Mouse (Mus musculus): ENCODE measurements around the gene Icosl. TPM values are rescaled to one million over a fixed set of nuclear protein-coding genes. Genes with fewer than 3 reads are reported as not detected.
"Not testable (repeated sequence)": the region's sequence is repeated elsewhere in the genome, so short reads cannot be mapped to it uniquely, and the experiment has no call there.

Icosl gene
- polyA plus RNA-seq, 1 experiment from 2014 or later = 2.1 TPM

- no peak for ATAC-seq (replicated peaks; ENCODE audit: insufficient number of reproducible peaks, low FRiP score, low TSS enrichment, low read depth)
- H3K9ac ChIP-seq (replicated peaks; ENCODE audit: low read length) = no peak overlapping the region
- DNase-seq (ENCODE audit: low spot score) = no peak
- no peak overlapping the region for H3K27ac ChIP-seq (replicated peaks; ENCODE audit: low read depth, low read length)
- no peaks in the 10 kb centered on the region for H3K36me3 ChIP-seq (replicated peaks; ENCODE audit: control insufficient read depth, insufficient read depth, low read depth, low read length)
- no peaks in the 10 kb centered on the region for H3K4me1 ChIP-seq (ENCODE audit: control insufficient read depth, insufficient read depth, low read length)
- no peaks in the 10 kb centered on the region for H3K27me3 ChIP-seq (ENCODE audit: control insufficient read depth, insufficient read depth, low read length)
- no peak overlapping the region for H3K4me3 ChIP-seq (ENCODE audit: low read depth, low read length)
- H3K4me2 ChIP-seq (ENCODE audit: low read depth, low read length) = no peak overlapping the region
- no peaks in the 10 kb centered on the region for H3K9me3 ChIP-seq (replicated peaks; ENCODE audit: control insufficient read depth, low read length)
- 83% methylated on average over 23 of the region's 23 CpGs for WGBS
These were observed 23.0 kb downstream of the Icosl start for GRCm38 (mm10) chr10:78091865-78092724.

GRCm38 (mm10) chr10:78092725-78093029 lies 23.6 kb downstream of the Icosl start:
- no peaks in the 10 kb centered on the region for H3K9me3 ChIP-seq (replicated peaks; ENCODE audit: control insufficient read depth, low read length)
- H3K4me1 ChIP-seq (ENCODE audit: control insufficient read depth, insufficient read depth, low read length) = no peaks in the 10 kb centered on the region
- H3K36me3 ChIP-seq (replicated peaks; ENCODE audit: control insufficient read depth, insufficient read depth, low read depth, low read length) = no peaks in the 10 kb centered on the region
- WGBS = 84% methylated on average over 13 of the region's 13 CpGs
- no peaks in the 10 kb centered on the region for H3K27me3 ChIP-seq (ENCODE audit: control insufficient read depth, insufficient read depth, low read length)
- H3K27ac ChIP-seq (replicated peaks; ENCODE audit: low read depth, low read length) = no peak overlapping the region
- H3K9ac ChIP-seq (replicated peaks; ENCODE audit: low read length) = no peak overlapping the region
- no peak overlapping the region for H3K4me3 ChIP-seq (ENCODE audit: low read depth, low read length)
- no peak overlapping the region for H3K4me2 ChIP-seq (ENCODE audit: low read depth, low read length)
- ATAC-seq (replicated peaks; ENCODE audit: insufficient number of reproducible peaks, low FRiP score, low TSS enrichment, low read depth) (no peak), DNase-seq (ENCODE audit: low spot score) (no peak)

DNA sequence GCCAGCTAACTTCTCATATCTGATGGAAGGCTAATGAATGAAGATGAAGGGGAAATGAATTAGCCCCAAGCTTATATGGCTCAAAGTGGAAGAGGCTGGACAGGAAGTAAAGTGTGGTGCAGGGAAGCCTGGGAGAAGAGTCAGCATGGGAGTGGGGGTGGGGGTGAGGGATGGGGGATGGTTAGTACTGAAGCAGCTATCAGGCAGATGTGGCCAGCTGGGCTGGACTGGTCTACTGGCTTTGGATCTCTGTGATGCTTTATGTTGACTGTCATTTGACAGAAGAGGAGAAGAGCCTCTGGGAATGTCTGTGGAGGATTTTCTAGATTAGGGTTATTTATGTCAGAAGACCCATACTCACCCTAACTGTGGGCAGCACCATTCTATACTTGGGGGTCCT lies 26.1 kb downstream of the Icosl start:
- Histone ChIP-seq H3K9ac (replicated peaks; ENCODE audit: low read length) (no peak overlapping the region), H3K27ac (replicated peaks; ENCODE audit: low read depth, low read length) (no peak overlapping the region), H3K4me1 (ENCODE audit: control insufficient read depth, insufficient read depth, low read length) (no peaks in the 10 kb centered on the region), H3K4me3 (ENCODE audit: low read depth, low read length) (no peak overlapping the region), H3K36me3 (replicated peaks; ENCODE audit: control insufficient read depth, insufficient read depth, low read depth, low read length) (no peaks in the 10 kb centered on the region), H3K27me3 (ENCODE audit: control insufficient read depth, insufficient read depth, low read length) (no peaks in the 10 kb centered on the region), H3K9me3 (replicated peaks; ENCODE audit: control insufficient read depth, low read length) (no peaks in the 10 kb centered on the region), H3K4me2 (ENCODE audit: low read depth, low read length) (no peak overlapping the region)
- DNase-seq (ENCODE audit: low spot score) (no peak), ATAC-seq (replicated peaks; ENCODE audit: insufficient number of reproducible peaks, low FRiP score, low TSS enrichment, low read depth) (no peak)

GRCm38 (mm10) chr10:78095954-78096931 lies 27.1 kb downstream of the Icosl start:
- no peak overlapping the region for H3K4me3 ChIP-seq (ENCODE audit: low read depth, low read length)
- no peaks in the 10 kb centered on the region for H3K4me1 ChIP-seq (ENCODE audit: control insufficient read depth, insufficient read depth, low read length)
- DNase-seq (ENCODE audit: low spot score) (no peak), ATAC-seq (replicated peaks; ENCODE audit: insufficient number of reproducible peaks, low FRiP score, low TSS enrichment, low read depth) (no peak)
- WGBS = 88% methylated on average over 5 of the region's 5 CpGs
- H3K9me3 ChIP-seq (replicated peaks; ENCODE audit: control insufficient read depth, low read length) = no peaks in the 10 kb centered on the region
- no peak overlapping the region for H3K27ac ChIP-seq (replicated peaks; ENCODE audit: low read depth, low read length)
- H3K27me3 ChIP-seq (ENCODE audit: control insufficient read depth, insufficient read depth, low read length) = no peaks in the 10 kb centered on the region
- no peak overlapping the region for H3K9ac ChIP-seq (replicated peaks; ENCODE audit: low read length)
- no peak overlapping the region for H3K4me2 ChIP-seq (ENCODE audit: low read depth, low read length)
- H3K36me3 ChIP-seq (replicated peaks; ENCODE audit: control insufficient read depth, insufficient read depth, low read depth, low read length) = no peaks in the 10 kb centered on the region

GRCm38 (mm10) chr10:78099860-78100259 lies 30.8 kb downstream of the Icosl start:
- not testable (repeated sequence) for H3K27ac ChIP-seq (replicated peaks; ENCODE audit: low read depth, low read length); H3K4me3 ChIP-seq (ENCODE audit: low read depth, low read length); H3K27me3 ChIP-seq (ENCODE audit: control insufficient read depth, insufficient read depth, low read length); H3K9me3 ChIP-seq (replicated peaks; ENCODE audit: control insufficient read depth, low read length); ATAC-seq (replicated peaks; ENCODE audit: insufficient number of reproducible peaks, low FRiP score, low TSS enrichment, low read depth); H3K36me3 ChIP-seq (replicated peaks; ENCODE audit: control insufficient read depth, insufficient read depth, low read depth, low read length); H3K4me2 ChIP-seq (ENCODE audit: low read depth, low read length); H3K4me1 ChIP-seq (ENCODE audit: control insufficient read depth, insufficient read depth, low read length); H3K9ac ChIP-seq (replicated peaks; ENCODE audit: low read length); DNase-seq (ENCODE audit: low spot score)

- no peaks in the 10 kb centered on the region for H3K4me1 ChIP-seq (ENCODE audit: control insufficient read depth, insufficient read depth, low read length)
- no peaks in the 10 kb centered on the region for H3K36me3 ChIP-seq (replicated peaks; ENCODE audit: control insufficient read depth, insufficient read depth, low read depth, low read length)
- 29% methylated on average over 16 of the region's 16 CpGs for WGBS
- H3K9ac ChIP-seq (replicated peaks; ENCODE audit: low read length) = no peak overlapping the region
- no peak overlapping the region for H3K27ac ChIP-seq (replicated peaks; ENCODE audit: low read depth, low read length)
- H3K27me3 ChIP-seq (ENCODE audit: control insufficient read depth, insufficient read depth, low read length) = no peaks in the 10 kb centered on the region
- H3K4me3 ChIP-seq (ENCODE audit: low read depth, low read length) = peak overlapping the region; percentile 7; the same call in 1 of the 2 replicates
- H3K9me3 ChIP-seq (replicated peaks; ENCODE audit: control insufficient read depth, low read length) = no peaks in the 10 kb centered on the region
- peak overlapping the region; percentile 42 for H3K4me2 ChIP-seq (ENCODE audit: low read depth, low read length)
- peak; percentile 69 for DNase-seq (ENCODE audit: low spot score)
- peak; percentile 53 for ATAC-seq (replicated peaks; ENCODE audit: insufficient number of reproducible peaks, low FRiP score, low TSS enrichment, low read depth)
These were observed 32.1 kb downstream of the Icosl start for GRCm38 (mm10) chr10:78100989-78101780.

- DNase-seq (ENCODE audit: low spot score) = no peak
- no peaks in the 10 kb centered on the region for H3K36me3 ChIP-seq (replicated peaks; ENCODE audit: control insufficient read depth, insufficient read depth, low read depth, low read length)
- no peaks in the 10 kb centered on the region for H3K9me3 ChIP-seq (replicated peaks; ENCODE audit: control insufficient read depth, low read length)
- WGBS = 82% methylated on average over 11 of the region's 11 CpGs
- no peak overlapping the region for H3K27ac ChIP-seq (replicated peaks; ENCODE audit: low read depth, low read length)
- no peaks in the 10 kb centered on the region for H3K27me3 ChIP-seq (ENCODE audit: control insufficient read depth, insufficient read depth, low read length)
- no peak overlapping the region for H3K9ac ChIP-seq (replicated peaks; ENCODE audit: low read length)
- no peak for ATAC-seq (replicated peaks; ENCODE audit: insufficient number of reproducible peaks, low FRiP score, low TSS enrichment, low read depth)
- no peaks in the 10 kb centered on the region for H3K4me1 ChIP-seq (ENCODE audit: control insufficient read depth, insufficient read depth, low read length)
- H3K4me2 ChIP-seq (ENCODE audit: low read depth, low read length) = no peak overlapping the region
- no peak overlapping the region for H3K4me3 ChIP-seq (ENCODE audit: low read depth, low read length)
These were observed 35.7 kb downstream of the Icosl start for GRCm38 (mm10) chr10:78104555-78105490.

All from embryonic facial prominence, embryonic 11.5 days (tissue).